Mouse (Mus musculus): ENCODE results near the gene Prss48.

Gene Prss48

GRCm38 (mm10) chr3:86002423-86002822 is at the start of gene Prss48:
Prss48 (minus strand) TSS chr3:86002491.
- DNase-seq: no peak

- peak; percentile 31 for DNase-seq
These were observed 46.8 kb upstream of the Prss48 start for GRCm38 (mm10) chr3:86049041-86049440.

GRCm38 (mm10) chr3:86047686-86048408 is 45.6 kb upstream of the Prss48 start:
- DNase-seq: no peak

GRCm38 (mm10) chr3:86040286-86041201 is 38.3 kb upstream of the Prss48 start:
- peak; percentile 93 for DNase-seq

DNA sequence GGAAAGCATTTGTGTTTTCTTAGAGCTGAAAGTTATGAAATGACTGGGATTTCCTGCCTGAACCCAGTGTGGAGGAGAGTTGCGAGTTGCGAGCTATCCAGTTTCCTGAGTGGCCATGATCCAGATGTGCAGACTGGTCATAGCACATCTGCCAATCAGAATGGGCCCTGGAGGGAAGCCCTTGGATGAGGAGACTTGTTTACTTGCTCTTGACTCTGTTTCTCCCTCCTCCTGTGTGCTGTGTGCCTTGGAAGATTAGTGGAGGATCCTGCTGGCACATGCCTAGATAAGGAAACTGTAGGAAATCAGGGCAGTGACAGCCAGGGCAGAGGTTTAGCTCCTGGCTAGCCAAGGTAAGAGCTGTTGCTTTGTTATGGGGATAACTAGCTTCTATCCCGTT is 36.4 kb upstream of the Prss48 start:
- DNase-seq: peak; percentile 98

DNA sequence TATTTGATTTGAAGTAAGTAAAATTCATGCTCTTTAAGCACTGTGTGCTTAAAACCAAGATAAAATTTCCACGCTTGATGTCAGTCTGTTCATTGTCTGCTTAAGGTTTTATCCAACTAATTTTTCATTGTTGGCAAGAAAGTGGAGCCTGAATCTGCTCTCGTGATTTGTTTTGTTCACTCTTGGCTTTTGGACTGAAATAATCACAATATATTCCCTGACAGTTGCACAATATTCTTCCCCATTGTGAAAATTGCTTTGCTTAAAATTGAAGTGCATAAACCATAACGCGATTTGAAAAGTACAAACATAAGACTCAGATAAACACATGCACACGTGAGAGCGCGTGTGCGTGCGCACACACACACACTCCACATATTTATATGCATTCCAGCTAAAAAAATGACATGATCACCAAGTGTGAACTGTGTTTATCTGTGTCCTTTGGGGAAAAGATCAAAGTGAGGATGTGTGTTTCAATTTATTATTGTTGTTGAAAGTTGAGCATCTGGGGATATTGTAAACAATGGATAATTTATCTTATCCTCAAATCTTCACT is 35.7 kb upstream of the Prss48 start:
- DNase-seq: peak; percentile 35

- peak; percentile 73 for DNase-seq
These were observed 31.3 kb upstream of the Prss48 start for GRCm38 (mm10) chr3:86033455-86034090.

GRCm38 (mm10) chr3:86030566-86030965 is 28.3 kb upstream of the Prss48 start:
- peak; percentile 84 for DNase-seq

DNA sequence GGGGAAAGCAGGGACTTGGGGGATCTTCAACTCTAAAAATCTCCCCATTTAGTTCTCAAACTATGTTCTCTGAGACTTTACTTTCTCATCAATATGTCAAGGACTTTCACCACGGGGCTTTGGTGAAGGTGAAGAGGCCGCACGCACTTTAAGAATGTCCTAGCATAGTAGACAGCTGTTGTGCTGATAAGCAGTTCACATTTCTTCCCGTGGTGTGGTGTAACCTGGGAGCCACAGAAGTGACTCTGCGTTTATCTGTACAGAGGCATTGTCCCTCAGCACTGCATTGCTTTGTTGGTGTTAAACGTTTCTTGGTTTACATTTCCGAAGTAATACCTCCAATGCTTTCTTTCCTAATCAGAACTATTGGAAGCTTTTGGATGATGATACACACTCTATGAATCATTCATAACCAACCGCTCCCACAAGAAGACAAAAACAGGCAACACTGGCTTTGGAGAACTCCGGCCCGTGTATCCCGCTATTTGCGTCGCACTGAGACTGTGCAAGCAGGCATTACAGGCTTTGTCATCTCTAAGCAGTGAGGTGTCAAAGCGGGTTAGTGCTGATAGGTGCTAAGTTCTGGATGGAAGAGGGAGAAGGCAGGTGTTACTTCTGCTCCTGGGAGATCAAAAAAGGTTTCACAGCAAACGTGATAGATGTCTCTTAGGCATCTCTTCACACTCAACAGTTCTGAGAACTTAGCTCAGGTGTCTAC is 26.5 kb upstream of the Prss48 start:
- DNase-seq: peak; percentile 53

DNA sequence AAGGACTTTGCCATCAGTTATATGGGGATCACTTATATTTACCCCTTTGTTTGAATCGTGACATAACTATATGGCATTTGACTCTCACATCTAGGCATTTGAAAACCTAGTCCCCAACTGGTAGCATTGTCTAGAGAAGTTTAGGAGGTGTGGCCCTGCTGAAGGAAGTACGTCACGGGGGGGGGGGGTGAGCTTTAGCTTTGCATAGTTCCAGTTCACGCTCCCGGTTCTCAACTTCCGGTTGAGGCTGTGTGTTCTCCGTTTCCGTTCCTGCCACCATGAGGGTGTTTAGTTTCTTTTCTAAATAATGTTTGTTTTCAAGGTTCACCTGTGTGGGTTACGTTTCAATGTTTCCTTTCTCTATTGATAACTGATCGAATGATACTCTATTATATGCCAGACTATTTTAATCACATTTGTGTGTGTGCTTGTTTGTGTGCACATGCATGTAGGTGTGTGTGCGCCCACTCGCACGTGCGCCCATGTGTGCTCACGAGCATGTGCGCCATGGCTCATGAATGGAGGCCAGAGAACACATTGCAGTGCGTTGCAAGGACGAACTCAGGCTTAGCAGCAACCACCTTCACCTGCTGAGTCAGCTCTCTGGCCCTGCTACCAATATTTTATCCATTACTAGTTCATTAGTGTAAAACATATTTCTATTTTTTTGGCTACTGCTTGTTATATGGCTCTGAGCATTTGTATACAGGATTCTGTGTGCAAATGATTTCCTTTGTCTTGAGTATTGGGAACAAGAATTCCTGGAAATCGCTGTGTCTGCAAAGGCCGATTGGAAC is 23.2 kb upstream of the Prss48 start:
- peak; percentile 63 for DNase-seq

DNA sequence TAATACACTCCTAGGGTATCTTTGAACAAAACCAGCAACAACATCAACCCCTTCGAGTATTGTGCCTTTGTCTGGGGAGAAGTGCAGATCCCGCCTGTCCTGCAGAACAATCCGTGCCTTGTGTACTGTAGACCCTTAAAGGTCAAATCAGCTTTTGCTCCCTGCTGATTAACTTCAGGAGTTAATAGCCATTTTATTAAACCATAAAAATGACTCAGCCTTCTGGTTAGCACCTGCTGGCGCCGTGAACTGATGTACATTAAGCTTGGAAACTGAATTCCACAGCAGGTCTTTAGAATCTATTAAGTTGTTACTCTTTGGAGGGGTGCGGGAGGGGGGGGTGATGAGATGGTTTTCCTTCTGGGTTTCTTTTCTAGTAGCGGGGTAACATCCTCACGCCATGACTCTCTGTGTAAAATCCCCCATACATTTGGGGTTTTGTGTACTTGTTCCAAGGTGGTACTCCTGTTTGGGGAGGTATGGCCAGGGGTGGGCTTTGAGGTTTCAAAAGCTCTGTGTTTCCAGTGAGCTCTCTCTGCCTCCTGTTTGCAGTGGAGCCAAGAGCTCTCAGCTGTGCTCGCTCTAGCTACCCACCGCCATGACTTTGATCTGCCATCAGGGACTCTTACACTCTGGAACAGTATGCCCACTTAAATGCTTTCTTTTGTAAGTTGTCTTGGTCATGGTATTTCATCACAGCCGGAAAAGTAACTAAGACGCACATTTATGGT is 21.9 kb upstream of the Prss48 start:
- DNase-seq: peak; percentile 57

GRCm38 (mm10) chr3:86021651-86022050 is 19.4 kb upstream of the Prss48 start:
- peak; percentile 54 for DNase-seq

DNA sequence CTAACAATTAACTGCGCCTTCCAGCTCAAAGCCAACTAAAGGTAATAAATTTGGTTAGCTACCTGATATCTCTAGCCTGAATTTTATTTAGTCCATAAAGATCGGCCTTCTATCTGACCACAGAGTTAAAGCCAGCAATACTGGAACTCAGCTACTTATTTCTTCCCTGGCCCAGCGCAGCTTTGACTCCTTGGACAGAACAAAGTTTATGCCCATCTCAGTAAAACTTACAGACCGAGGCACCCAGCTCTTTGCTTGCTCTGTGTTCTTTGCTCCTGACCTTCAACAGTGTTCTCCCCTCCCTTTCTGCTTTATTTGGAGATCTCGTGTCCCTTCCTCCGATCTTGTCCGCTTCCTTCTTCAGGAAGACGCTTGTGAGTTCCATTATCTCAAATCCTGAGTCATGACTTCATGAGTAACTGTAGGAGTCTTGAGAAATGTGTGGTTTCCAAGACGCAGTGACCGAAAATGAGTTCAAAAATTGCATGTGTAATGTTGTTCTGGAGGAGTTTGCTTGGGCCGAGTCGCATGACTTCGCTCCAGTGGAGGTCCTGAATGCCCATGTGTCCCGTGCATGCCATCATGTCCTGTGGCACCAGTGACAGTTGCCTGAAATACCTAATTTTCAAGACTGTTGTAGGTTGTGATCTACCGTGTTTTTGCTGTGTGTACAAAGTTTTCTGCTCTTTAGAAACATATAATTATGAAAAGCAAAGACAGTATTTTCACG is 18.8 kb upstream of the Prss48 start:
- peak; percentile 67 for DNase-seq

DNA sequence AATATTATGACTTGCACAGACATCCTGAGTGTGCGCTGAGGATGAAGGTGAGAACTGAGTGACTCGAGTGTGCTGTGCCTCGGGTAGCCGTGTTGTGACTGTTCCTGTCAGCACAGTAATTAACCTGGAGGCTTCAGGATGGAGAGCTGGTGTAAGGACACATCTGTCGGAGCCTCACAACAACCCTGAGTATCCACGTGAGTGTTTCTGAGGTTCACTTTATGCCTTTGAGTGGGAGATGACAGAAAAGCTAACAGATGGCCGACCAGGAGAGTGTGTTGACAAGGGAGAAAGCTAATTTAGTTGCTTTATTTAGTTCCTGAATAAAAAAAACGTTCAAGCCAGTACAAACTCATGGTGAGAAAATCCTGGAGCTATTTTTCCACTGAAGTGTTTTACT is 15.2 kb upstream of the Prss48 start:
- DNase-seq: peak; percentile 41

- peak; percentile 22 for DNase-seq
These were observed 14.7 kb upstream of the Prss48 start for GRCm38 (mm10) chr3:86016965-86017364.

DNA sequence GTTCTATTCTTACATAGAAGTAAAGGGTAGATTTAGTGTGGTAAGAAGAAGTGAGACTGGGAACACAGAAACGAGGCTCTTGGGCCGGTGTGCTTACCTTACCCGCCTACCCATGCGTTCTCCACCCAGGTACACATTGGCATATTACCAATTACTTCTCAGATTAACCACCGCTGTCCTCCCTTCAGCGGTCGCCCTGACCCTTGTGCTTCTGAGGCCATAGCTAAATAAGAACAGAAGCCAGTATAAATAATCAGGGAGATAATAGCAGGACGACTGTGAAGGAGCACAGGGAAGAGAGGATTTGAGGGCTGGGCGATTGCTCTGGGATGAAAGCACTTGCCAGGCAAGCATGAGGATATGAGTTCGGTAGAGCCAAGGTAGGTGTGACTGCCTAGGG is 11.5 kb upstream of the Prss48 start:
- no peak for DNase-seq

DNA sequence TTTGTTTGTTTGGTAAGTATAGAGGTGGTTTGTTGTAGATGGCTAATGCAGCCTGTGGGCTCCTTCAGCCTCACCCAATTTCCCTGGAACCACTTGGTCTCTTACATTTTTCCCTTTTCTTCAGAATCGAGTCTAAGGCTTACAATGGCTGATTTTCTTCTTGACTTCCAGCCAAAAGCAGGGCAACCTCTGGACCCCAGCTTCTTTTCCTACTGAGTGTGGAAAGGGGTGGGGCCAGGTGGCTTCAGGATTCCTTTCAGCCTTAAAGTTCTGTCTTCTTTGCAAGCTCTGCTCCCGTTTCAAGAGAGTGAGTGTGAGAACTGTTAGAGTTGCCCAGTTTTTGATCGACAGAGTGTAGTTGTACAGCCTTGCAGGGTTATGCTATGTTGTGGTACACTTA is 9.5 kb upstream of the Prss48 start:
- DNase-seq: no peak

GRCm38 (mm10) chr3:86011373-86011772 is 9.1 kb upstream of the Prss48 start:
- DNase-seq: no peak

GRCm38 (mm10) chr3:86010618-86011017 is 8.3 kb upstream of the Prss48 start:
- no peak for DNase-seq

DNA sequence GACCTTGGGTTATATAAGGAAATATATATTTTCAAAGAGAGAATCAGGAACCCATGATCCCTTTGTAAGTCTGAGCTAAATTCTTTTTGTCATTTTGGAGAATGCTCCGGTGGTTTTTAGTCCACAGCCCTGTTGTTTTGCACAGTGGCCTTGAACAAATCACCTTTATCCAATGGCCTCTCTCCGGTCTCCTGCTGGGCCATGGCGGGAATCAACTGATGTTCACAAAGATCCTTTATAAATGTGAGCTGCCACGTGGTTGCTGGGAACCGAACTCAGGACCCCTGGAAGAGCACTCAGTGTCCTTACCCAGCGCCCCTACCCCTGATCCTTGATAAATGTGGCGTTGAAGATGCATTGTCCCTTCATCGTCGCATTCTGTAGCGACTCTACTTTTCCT is 2.5 kb upstream of the Prss48 start:
- no peak for DNase-seq

Measured in heart, adult 11 months (tissue).